Mouse (Mus musculus) brown adipose tissue, adult 24 weeks (tissue): Measurements from ENCODE around the gene Zbtb20. TPM values are rescaled to one million over a fixed set of nuclear protein-coding genes. Genes with fewer than 3 reads are reported as not detected.

Source experiments
- H3K27ac ChIP-seq: fragments of 200-500 bp; replicated peaks from 2 replicates; pipeline ENCODE4 v1.5.1; 2012; ENCODE audit warnings: low read depth, mild to moderate bottlenecking, low read length
- H3K4me1 ChIP-seq: fragments of 200-500 bp; 2 replicates; pipeline ENCODE4 v1.6.1; 2012; ENCODE audit warnings: low read length, mixed read lengths; ENCODE audit not compliant: control insufficient read depth, insufficient read depth, insufficient read length
- H3K4me3 ChIP-seq: fragments of 200-500 bp; 2 replicates; pipeline ENCODE4 v1.5.1; 2012; ENCODE audit warnings: low read depth, mild to moderate bottlenecking, low read length, moderate library complexity; ENCODE audit not compliant: insufficient read depth
- polyA plus RNA-seq: library from polyadenylated mRNA; stranded (reverse); fragments of >200 nt; gene quantifications from 2 replicates; pipeline ENCODE4 v1.2.4, GENCODE M21; 2012; ENCODE audit not compliant: missing spikeins, insufficient read depth, insufficient read length

Zbtb20 gene
- polyA plus RNA-seq, 1 experiment = 30.7 TPM

DNA sequence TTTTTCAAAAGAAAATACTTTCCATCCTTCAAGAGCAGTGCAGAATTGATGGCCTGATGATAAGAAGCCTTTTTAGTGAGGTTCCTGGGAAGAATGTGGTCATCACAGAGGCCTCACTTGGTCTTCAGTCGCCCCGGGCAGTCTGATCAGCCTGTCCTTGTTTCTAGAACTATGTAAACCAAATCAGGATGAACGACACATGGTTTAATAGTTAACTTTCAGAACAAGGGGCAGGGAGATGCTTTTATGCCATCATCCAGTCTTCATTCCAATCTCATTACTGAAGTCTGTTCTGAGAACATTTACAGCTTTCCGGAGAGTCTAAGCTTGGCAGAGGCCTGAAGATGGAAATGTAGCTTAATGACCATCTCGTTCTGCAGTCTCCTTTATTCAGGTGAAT lies 371.3 kb downstream of the Zbtb20 start:
- Histone ChIP-seq H3K4me1 (peaks cover 2% of the 10 kb centered on the region; the same call in 1 of the 2 replicates), H3K27ac (peak overlapping the region; percentile 21; the same call in 1 of the 2 replicates), H3K4me3 (no peak overlapping the region)

DNA sequence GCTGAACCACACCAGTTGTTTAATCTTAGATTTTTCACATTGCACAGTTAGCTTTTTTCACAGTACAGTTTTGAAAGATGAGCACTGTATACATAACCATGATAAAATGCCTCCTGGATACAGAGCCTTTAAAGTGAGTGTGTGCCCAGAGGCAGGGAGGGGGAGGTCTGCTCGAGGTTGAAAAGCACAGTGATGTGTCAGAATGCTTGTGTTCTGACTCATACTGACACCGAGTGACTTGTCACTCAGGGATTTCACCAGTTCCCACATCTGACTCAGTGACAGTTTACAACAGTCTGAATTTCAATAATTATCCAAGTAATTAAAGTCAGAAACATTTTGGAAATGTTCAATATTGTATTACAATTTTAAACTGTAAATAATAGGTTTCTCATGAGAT lies 377.4 kb downstream of the Zbtb20 start:
- no peak overlapping the region for H3K4me3 ChIP-seq
- H3K4me1 ChIP-seq = peaks cover 4% of the 10 kb centered on the region; the same call in 1 of the 2 replicates
- H3K27ac ChIP-seq = no peak overlapping the region

DNA sequence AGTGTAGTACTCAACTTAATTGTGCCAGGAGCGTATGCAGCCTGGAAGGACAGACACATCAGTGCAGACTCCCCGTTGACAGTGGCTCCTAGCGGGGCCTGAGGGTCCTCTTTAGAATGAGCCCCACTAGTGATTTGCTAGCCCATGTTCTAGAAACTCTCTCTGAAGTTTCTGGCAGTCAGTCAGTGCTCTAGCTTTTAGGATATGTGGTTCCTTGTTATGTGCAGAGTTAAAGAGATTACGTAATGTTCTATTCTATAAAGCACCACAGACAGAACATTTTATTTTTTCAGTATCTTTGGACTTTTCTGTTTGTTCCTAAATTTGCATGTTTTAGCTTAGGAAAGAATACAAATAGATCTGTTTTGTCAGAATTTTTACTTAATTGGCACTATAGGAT lies 378.1 kb downstream of the Zbtb20 start:
- H3K27ac ChIP-seq = no peak overlapping the region
- peaks cover 4% of the 10 kb centered on the region; the same call in 1 of the 2 replicates for H3K4me1 ChIP-seq
- H3K4me3 ChIP-seq = no peak overlapping the region

DNA sequence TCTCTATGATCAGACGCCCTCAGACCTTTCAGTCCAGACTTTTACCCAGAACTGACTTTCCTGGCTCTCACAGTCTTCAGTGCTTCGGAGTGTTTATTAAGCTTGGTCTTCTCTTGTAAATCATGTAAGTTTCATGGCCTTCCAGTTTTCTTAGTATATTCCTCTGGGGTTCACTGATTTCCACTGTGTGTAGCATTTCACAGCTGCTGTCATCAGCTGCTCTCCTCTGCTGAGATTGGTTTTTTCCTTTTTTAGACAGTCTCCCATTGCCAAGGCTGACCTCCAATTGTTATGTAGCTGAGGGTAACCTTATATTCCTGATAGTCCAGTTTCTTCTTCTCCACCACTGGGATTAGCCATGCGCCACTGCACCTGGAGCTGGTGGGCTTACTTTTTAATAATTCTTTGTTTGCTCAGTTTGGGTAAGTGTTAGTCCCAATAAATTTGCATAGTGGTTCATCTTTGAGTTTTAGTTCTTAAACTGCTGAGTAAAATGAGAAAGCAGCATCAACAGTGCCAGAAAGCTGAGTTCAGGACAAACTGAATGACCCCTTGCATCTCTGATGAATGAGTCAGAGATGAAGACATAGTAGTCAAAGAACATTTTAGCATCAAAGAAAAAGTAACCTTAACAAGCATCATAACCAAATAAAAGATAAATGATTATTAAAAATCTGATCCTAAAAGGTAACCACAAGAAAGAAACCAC lies 380.7 kb downstream of the Zbtb20 start:
- H3K27ac ChIP-seq = no peak overlapping the region
- no peak overlapping the region for H3K4me3 ChIP-seq
- 0 out of 2 replicates have a peak, but pooled peaks cover 2% of the 10 kb centered on the region for H3K4me1 ChIP-seq

DNA sequence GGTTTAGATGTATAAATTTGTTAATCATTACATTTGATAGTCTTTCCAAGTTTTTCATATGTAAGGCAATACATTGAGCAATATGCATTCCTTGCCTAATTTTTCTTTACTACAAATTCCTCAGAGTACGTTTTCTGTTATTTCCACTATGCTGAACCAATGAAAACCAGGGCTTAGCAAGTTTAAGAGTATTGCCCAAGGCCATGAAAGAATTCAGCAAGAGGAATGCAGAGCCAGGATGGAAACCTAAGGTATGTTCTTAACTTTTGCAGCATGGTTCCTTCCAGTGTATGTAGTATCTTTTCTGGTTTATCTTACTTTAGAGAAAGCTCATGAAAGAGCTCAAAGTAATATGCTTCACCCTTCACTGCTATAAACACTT lies 381.2 kb downstream of the Zbtb20 start:
- H3K4me3 ChIP-seq = no peak overlapping the region
- 0 out of 2 replicates have a peak, but pooled peaks cover 2% of the 10 kb centered on the region for H3K4me1 ChIP-seq
- H3K27ac ChIP-seq = no peak overlapping the region

DNA sequence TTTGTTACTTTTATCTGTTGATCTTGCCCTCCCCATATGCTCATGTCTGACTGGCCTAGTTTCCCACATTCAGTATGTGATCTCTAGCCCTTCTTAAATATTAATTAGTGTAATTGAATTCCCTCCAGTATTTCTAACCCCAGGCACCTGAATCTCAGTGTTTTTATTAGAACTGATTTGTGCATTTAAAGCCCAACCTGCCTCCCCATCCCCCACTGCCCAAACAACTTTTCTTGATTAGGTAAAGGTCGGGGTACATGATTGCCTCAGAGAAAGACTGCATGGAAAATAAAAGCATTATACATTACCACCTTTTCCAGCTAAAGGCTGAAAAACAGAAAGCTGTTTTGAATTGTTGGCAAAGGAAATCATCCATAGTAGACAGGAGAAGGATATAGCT lies 383.8 kb downstream of the Zbtb20 start:
- Histone ChIP-seq H3K27ac (no peak overlapping the region), H3K4me3 (no peak overlapping the region), H3K4me1 (no peaks in the 10 kb centered on the region)

DNA sequence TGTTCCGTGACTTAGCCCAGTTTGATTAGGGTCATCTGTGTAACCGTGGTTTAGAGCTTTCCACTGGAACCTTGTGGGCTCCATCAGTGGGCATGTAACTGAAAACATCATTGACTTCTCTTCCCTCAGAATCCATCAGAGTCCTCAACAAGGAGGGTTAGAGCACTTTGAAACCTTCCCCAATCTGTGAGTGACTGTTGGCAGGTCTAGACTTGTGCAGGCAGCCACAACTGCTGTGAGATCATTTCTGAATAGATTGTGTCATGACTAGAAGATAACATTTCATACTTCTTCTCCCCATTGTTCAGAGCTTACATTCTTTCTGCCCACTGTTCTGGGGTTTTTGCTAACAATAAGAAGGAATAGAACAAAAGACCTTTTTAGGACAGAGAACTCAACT lies 385.2 kb downstream of the Zbtb20 start:
- Histone ChIP-seq H3K4me3 (no peak overlapping the region), H3K4me1 (no peaks in the 10 kb centered on the region), H3K27ac (no peak overlapping the region)

DNA sequence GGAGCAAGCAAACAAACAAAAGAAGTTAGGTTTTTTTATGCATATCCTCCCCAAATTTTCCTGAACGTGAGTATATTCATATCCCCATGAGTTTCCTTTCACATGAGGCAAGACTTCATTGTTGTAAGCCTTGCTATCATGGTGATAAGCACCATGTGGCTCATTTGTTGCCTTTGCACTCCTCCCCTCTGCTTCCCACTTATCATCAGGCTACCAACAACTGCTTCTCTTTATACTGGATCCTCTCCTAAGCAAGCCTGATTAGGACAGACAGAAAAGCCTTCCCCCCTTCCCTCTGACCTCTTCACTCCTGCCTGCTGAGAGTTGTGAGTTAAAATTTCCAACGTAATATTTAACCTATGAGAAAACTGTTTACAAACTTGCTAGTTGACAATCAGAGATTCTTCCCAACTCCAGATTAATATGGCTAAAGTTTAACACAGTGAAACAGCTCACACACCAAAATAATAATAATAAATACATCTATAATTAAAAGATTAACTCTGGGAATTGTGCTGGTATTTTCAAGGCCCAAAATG lies 398.4 kb downstream of the Zbtb20 start:
- Histone ChIP-seq H3K4me3 (no peak overlapping the region), H3K27ac (no peak overlapping the region), H3K4me1 (peaks cover 6% of the 10 kb centered on the region; the same call in 1 of the 2 replicates)

DNA sequence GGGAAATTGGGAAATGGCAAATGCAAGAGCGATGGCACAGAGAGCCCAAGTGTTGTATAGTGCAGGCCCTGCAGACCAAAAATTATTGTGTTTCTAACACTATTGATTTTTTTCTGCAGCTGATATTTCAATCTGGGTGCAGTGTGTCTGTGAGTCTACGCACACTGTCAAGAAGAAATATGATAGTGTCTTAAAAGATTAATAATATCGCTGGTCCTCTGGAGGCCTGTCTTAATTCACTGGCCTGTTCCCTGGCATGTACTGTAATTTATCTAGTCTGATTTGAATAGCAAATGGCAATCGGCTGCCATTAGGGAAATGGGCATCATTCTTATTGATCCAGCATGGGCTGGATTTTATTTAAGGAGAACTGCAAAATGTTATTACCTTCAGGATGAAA lies 401.1 kb downstream of the Zbtb20 start:
- Histone ChIP-seq H3K4me3 (no peak overlapping the region), H3K4me1 (peaks cover 6% of the 10 kb centered on the region; the same call in 1 of the 2 replicates), H3K27ac (no peak overlapping the region)

DNA sequence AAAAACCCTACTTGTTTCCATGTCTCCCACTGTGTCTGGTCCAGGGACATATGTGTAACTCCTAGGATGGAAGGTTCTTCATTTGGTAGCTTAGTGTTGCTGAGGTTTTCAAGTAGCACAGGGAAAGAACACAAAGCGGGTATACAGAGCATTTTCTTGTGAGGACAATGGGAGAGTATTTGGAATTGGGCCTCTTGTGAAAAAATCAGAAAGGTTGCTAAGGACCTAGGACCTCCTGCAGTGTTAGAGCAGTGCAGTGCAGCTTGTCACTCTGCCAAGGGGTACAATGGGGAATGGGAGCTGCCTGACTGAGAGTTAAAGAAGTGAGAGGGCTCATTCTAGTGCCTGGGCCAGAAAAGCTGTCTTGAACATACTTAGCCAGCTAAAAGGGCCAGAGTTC lies 410.6 kb downstream of the Zbtb20 start:
- no peak overlapping the region for H3K4me3 ChIP-seq
- H3K4me1 ChIP-seq = peaks cover 6% of the 10 kb centered on the region
- peak overlapping the region; percentile 30; the same call in 1 of the 2 replicates for H3K27ac ChIP-seq

DNA sequence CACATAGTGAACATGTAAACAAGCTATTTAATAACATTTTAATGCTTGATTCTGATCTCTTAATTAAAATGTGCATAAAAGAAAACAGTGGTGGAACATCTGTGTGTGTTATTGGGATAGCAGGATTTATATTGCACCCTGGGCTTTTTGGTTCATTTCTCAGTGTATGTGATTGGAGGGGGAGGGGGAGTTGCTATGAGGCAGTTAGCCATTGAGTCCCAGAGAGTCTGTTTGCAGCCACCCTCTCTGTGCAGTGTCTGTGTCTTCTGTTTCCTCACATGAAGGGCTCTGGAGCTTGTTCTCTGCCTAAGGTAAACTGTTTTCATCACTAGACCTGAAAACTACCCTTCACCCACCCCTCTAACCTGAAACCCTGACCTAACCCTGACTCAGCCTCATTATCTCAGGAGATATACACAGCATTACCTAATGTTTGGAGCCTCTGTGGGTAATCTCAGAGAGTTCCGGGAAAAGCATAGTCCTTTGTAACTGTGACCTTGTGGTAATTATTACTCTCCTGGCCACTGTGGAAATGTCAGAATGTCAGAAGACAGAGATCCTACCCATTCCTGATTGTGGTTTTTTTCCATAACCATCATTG lies 411.2 kb downstream of the Zbtb20 start:
- Histone ChIP-seq H3K27ac (peak overlapping the region; percentile 53; the same call in 1 of the 2 replicates), H3K4me1 (peaks cover 6% of the 10 kb centered on the region), H3K4me3 (no peak overlapping the region)

DNA sequence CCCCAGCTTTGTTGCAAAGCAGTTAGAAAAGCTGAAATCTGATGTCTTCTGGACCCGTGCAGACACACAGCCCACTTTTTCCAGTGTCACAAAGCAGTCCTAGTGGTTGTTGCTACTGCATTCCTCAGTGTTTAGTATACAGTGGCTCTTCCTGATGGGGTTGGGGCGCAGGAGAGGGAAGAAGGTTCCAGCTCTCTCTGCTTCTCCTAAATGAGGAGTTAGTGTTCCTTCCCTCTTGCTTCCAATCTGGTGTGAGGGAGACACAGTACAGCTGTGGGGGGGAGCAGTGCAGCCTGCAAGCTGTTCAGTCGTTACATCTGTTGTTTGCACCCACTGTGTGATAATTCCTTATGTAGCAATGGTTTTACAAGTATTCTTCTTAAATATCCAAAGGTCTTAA lies 415.7 kb downstream of the Zbtb20 start:
- peaks cover 4% of the 10 kb centered on the region for H3K4me1 ChIP-seq
- H3K27ac ChIP-seq = no peak overlapping the region
- no peak overlapping the region for H3K4me3 ChIP-seq

DNA sequence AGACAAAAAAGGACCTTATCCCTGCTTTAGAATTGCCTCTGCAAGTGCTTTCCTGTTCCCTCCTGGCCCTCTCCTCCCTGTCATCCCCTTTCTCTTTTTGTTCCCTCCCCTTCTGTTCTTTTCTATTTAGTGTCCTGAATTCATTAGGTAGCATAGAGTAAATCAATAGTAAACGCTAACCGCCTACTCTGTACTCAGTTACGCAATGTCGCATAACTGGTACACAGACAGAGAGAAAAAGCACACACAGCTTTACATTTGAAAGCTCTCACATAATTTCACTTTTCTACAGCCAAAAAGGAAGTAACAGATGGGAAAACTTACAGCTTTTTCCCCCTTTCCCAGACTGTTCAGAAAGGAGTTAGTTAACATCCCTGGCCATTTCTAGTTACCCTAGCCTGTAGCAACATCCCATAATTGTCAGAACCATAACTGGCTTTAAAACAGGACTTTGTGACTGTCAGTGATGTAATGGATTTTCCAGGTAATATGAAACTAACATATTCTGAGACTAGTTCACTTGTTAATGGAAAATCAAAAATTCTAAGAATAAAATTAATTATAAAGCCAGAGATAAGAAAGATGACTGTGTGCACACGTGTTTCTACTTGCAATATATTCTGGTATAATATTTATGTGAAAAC lies 422.4 kb downstream of the Zbtb20 start:
- H3K27ac ChIP-seq = no peak overlapping the region
- no peaks in the 10 kb centered on the region; the same call in 1 of the 2 replicates for H3K4me1 ChIP-seq
- no peak overlapping the region for H3K4me3 ChIP-seq

DNA sequence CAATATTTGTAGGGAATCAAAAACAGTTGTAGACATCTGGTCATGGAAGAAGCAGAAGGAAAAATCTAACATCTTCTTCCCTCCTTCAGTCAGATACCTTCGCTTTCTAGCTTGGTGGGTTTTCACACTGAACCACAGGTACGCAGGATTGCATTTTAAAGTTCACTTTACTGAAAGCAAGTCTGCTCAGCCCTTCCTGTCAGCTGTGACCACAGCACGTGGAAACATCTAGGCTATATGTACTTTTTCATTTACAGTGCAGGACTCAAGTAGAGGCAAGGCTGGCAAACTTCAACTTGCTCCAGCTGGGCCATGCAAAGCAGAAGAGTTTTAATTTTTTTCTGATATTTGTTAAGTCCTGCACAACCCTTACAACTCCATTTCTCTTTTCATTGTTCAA lies 424.7 kb downstream of the Zbtb20 start:
- Histone ChIP-seq H3K4me3 (no peak overlapping the region), H3K27ac (no peak overlapping the region), H3K4me1 (peaks cover 2% of the 10 kb centered on the region; the same call in 1 of the 2 replicates)

DNA sequence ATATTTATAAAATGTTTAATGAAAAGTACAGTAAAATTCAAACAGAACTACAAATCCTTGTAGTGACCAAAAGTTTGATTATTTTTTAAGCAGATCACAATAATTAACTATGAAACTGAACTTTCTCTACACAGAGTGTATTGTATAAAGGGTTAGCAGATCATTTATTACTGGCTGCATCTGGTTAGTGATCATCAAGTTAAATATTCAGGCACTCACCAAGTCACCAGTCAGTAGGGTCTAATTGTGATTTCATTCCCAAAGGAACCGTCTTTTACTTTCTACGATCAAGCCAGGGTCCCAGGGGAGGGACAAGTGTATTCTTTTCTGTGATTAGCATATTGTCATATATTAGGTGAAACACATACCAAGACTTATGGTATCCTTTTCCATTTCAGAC lies 426.5 kb downstream of the Zbtb20 start:
- no peak overlapping the region for H3K4me3 ChIP-seq
- H3K27ac ChIP-seq = no peak overlapping the region
- H3K4me1 ChIP-seq = peaks cover 2% of the 10 kb centered on the region; the same call in 1 of the 2 replicates
